Comparison of ENCODE assay signal across 15 mouse cellular contexts in the genomic region with DNA sequence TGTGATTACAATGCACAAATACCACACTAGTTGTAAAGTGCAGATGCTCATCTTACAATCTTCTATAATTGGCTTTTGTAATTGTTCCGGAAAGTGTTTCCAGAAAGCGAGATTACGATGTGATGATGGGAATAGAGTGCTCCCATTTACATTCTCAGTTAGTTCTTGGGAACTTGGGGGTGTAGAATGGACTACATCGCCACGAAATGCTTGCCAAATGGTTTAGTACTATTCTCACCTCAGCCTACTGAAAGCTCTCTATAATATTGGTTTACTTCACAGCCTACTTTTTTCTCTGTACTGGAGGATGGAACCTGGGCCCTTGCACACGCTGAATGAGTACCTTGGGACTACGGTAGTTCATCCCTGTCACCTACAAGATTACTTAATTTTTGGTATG.
"Had no signal": no experiment of that assay in that cellular context is flagged by ENCODE, and none has a peak within 500 bp of the region (broad histone marks: within the 10 kb centered on the region; RNA-seq: fewer than 3 reads in every experiment).

No protein-coding gene starts in this region.

- DNase-seq: kidney, adult 18-20 months; kidney, adult 9 months; kidney, postnatal 14 days; kidney, postnatal 4 days; liver; lung, adult 18-20 months; lung, postnatal 10 days; lung, postnatal 36 days; retina, postnatal 1 day; right cerebral cortex, postnatal 25 days; thymus, postnatal 25 days had no signal

- ATAC-seq: intestine, embryonic 16.5 days; liver, embryonic 12.5 days; midbrain, embryonic 13.5 days; midbrain, embryonic 16.5 days had no signal
